Mouse (Mus musculus): ENCODE measurements at regions not wholly inside any gene's neighbourhood (a gene's known extent, or its start where the extent isn't known, plus 50 kb on each side); places are given as distances from the start of the nearest gene placed in this dataset.
"Not testable (repeated sequence)": the region's sequence is repeated elsewhere in the genome, so short reads cannot be mapped to it uniquely, and the experiment has no call there.

DNA sequence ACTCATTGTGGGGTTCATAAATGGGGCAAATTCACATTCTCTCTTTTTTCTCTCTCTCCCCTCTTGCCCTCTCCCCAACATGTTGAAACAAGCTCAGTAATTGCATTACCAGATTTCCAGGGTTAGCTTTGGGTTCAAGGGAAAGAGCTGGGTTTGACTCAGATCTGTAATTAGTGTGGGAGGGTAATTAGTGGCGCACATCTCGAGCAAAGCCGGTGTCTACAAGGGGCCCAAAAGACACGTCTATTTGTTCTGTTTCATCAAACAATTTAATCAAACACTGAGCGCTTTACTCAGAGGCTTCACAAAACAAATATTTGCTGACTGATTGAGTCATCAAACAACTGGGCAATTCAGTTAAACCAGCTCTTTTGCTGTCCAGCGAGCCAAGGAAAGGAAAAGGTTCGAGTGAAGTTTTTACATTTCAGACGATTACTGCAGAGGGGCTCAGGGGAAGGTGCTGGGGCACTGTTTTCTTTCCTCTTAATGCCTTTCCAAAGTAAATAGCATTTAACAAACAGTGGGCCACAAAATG lies 193.6 kb upstream of the Six2 start:
- no peak for DNase-seq (ENCODE audit: low read depth)

DNA sequence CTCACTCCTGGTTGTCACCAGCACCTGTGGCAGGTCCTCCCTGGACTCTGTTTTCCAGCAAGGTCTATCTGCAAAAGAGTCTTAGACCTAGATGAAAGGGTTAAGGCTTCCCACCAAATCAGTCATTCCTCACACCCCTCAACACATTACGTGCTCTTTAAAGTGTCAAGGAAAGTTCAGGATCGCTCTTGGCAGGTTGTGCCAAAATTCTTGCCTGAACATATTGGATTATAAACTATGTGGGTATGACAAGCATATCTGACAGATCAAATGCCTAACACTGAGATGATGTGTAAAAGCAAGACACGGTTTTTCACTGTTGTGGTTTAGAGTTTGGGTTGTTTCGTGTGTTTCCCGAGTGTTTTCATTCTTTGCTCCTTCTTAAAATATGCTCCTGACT lies 193.0 kb upstream of the Six2 start:
- DNase-seq (ENCODE audit: low read depth): no peak

DNA sequence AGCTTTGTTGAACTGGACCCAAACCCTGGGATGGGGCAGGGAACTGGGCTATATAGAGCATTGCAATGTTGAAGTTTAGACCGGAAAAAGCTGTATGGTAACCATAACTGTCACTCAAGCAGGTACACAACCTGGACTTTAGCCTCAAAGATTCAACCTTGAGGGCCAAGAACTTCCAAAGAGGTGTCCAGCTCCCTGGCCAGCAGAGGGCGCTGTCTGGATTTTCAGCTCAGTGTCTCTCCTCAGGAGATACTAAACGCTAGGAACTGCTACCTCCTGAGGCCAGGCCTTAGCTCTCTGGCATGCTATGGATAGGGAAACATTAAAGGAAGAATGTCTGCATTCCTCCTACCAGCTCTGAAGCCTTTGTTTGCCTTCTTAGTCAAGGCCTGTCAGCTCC lies 189.4 kb upstream of the Six2 start:
- no peak for DNase-seq (ENCODE audit: low read depth)

DNA sequence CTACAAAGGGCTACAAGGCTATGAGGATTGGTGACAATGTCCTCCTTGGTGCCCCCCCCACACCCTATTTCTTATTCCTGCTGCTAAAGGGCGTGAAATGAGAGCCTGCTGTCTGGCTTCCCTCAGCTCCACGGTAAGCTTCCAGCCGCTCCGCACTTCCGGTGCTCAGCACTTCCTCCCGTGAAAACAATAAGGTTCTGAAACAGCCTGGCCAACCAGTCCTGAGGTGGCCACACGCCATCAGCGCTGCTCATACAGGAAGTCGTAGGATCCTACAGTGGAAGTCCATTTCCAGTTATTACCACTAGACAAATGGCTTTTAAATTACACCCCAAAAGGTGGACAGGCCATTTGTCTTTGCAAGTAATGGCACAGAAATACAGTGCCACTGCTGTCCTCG lies 188.8 kb upstream of the Six2 start:
- DNase-seq (ENCODE audit: low read depth): no peak

DNA sequence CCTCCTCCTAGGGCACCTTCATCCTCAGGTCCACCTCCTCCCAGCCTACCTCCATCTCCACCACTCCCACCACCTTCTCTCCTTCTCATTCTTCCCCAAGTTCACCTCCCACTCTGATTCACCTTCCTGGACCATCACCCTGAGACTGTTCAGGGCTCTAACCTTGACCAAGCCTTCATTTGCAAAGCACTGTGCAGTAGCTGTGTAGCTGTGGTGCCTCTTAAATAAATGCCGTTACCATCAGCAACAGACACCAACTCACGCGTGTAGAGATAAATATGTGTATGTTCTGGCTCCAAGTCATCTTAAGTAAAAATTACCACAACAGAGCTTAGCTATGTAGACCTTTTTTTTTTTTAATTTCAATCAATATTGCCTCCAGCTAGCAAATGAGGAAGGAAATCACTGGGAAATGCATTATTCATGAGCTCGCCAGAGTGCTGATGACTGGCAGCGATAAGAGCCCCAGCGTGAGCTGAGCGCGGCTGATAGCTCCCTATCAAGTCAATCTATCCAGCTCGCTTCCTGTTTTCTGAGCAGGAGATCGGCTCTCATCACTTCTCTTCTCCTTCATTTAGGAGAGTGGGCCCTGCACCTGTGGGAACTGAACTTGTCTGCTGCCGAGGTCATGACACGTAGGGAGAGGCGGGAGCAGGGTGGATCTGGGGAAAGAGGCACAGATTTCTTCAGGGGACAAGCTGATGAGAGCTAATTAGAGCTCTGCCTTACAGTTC lies 185.9 kb upstream of the Six2 start:
- no peak for DNase-seq (ENCODE audit: low read depth)

DNA sequence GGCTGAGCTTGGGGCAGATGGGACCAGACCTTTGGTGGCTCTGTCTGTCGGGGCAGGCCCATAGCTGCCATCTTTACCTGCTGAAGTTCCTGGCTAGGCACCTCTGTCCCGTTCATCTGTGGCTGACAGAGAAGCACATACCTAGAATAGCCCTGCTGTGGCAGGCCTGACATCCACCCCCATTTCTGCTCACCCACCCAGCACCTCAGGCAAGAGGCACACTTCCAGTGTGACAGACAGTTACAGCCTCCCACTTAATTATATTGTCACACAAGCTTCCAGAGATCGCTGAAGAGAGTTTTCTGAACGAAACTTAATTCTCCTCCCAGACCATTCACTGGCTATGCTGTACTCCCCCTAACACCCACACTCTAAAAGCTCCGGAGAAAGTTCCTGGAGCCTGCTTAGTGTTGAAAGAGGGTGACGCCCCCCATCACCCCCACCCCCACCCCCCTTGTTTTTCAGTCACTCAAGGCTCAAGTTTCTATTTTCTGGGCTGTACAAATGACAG lies 184.9 kb upstream of the Six2 start:
- no peak for DNase-seq (ENCODE audit: low read depth)

DNA sequence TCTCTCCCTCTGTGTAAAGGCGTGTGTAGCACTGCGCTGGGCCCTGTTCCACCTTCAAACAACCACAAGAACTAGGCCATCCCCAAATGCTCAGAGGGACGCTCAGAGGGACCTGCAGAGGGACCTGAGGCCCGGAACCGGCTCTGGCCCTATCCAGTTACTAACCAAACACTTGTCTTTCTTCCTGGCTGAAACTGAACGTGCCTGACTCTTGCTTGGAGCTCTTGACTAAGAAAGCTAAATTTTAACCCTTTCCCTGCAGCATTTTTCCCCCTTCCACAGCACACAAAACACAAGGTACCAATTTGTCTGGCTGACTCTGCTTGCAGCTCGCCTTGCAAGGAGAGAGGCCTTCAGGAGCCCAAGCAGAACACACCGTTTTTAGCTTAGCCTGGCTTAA lies 182.3 kb upstream of the Six2 start:
- no peak for DNase-seq (ENCODE audit: low read depth)

DNA sequence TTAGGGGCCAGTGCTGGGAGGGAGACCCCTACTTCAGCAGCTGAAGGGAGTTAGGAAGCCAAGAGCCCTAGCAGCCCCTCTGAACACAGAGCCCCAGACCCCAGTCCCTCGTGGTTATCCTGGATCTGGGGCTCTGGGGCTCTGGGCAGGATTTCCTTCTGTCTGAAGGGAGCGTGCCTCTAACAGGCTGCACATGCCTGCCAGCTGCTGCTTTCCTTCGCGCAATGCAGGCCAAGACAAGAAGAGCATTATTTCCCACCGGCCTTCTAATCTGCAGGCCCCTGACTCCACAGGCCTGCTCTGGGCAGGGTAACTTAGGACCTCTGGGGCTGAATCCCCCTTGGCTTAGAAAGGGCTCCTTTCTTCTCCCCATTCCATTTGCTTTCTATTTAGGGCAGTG lies 181.1 kb upstream of the Six2 start:
- no peak for DNase-seq (ENCODE audit: low read depth)

DNA sequence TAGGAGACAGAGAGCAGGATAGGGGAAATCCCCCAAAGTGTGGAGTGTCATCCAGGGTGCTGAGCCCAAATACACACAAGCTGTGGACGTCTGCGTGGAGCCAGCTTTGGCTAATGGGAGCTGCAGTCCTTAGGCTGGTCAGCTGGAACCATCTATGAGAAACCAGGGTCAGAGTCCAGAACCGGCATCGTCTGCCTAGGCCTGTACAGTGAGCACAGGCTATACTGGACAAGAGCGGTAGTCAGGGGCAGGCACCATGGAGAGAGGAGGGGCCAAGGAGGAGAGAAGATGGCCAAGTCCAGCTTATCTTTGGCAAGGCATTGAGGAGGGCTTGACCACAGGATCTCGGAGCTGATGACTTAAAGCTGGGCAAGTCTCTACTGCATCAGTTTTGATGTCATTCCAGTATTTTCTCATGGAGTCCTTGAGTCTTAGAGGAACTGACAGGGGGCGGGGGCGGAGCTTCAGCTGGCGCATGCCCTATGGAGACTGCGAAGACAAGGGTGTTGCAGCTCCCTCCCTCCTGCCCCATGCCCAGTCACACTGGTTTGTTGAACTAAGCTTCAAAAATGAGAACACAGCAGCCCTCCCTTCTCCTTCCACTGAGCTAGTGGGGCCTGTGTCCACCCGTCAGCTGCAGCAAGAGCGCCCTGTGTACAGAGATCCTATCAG lies 180.0 kb upstream of the Six2 start:
- DNase-seq (ENCODE audit: low read depth): no peak

DNA sequence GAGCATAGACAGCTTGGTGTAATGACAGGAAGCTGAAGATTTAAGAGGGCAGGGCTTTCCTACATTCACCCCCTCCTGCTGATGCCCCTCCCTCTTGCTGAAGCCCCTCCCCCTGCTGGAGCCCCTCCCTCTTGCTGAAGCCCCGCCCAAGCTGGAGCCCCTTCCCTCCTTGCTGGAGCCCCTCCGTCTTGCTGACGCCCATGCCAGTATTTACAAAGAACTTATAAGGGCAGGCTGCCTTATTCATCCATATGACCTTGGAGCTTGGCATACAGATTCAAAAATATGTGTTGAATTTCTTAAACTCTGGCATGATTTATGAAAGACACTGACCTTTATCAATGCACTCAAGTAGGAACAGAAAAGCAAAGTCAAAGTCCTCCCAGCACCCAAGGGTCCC lies 178.5 kb upstream of the Six2 start:
- no peak for DNase-seq (ENCODE audit: low read depth)

DNA sequence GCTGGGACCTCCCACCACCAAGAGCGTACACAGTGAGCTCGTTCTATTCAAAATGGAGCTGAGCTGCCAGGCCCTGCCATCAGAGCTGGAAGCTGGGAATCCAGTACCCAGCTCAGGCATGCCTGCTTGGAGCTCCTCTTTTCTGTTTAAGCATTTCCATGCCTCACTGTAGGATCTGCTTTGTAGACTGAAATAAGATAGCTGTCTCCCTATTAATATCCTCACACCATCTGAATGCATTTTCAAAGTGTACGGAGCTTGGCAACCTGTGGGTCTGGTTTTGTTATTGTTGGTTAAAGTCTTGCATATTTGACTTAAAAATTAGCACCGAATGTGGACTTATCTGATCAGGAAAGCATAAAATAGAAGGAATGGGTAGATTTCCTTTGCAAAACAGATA lies 177.9 kb upstream of the Six2 start:
- no peak for DNase-seq (ENCODE audit: low read depth)

DNA sequence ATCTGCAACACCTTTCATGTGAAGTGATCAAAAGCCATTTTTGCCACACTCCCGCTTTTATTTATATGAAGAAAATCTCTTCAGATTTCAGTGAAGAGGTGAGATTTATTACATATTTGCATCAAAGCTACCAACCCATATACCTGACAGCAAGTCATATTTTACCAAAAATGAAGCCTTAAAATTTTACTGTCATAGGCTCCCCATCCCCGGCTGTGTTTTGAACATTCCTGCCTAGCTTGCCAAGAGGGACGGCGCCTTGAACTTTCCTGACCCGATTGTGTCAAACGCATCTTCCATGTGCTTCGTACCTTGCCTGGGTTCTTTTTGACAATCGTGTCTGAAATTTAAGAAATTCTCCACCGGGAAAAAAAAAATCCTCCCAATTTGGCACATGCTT lies 173.3 kb upstream of the Six2 start:
- DNase-seq (ENCODE audit: low read depth): no peak

DNA sequence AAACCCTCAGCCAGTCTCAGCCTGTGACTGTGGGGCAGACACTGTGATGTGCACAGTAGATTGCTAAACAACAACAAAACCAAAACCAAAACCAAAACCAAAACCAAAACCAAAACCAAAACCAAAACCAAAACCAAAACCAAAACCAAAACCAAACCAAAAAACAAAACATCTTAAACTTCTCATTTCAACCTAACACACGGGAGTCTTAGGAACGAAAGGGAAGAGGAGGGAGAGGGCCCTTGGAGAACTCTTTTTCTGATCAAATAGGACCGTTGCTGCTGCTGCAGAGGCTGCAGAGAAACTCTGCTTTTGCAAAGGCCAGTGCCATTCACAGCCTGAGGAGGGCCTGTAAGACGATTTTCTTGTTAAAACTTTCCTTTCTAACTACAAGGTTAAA lies 172.7 kb upstream of the Six2 start:
- DNase-seq (ENCODE audit: low read depth): no peak

DNA sequence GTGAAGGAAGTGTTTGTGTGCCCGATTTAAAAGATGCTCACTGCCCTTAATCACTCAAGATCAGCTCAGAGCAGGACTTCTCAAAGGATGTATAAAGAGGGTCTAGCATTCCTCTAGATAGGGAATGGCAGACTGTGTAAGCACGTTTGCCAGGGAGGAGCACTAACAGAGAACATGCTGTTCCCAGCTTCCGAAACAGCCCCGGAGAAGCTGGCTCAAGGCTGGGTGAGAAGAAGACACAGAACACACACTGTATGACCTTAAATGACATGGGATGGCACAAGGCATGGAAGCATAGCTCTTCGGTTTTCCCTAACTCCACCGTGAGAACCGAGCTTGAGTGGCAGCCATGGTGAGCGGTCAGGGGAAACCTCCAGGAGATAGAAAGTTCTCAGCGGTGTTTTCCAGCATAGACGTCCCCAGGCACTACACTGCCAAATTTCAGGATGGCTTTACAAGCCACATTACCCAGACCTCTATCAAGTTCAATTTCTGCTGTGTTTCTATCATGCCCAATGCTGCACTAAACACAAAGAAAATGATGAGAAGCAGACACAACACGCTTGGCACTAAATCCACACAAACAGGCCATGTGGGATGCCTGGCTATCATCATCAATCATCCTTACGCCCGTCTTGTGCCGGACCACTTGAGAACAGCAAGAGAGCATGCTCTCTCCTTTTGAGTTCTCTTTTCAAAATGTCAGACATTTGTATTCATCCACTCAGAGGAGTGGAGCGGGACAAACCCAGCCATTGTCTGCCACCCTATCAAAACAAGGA lies 172.0 kb upstream of the Six2 start:
- no peak for DNase-seq (ENCODE audit: low read depth)

DNA sequence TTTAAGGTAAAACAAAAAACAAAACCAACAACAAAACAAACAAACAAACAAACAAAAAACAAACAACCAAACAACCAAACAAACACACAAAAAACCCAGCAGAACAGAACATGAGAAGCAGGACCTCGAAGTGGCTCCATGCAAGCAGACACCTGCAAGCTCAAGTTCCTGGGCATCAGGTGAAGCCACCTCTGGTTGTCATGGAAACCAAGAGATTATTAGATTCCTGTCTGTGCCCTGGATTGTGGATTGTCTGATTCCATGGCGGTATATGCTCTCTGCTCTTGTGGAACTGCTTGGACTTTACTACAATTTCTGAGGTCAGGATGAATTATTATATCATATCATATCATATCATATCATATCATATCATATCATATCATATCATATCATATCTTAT lies 170.4 kb upstream of the Six2 start:
- no peak for DNase-seq (ENCODE audit: low read depth)

DNA sequence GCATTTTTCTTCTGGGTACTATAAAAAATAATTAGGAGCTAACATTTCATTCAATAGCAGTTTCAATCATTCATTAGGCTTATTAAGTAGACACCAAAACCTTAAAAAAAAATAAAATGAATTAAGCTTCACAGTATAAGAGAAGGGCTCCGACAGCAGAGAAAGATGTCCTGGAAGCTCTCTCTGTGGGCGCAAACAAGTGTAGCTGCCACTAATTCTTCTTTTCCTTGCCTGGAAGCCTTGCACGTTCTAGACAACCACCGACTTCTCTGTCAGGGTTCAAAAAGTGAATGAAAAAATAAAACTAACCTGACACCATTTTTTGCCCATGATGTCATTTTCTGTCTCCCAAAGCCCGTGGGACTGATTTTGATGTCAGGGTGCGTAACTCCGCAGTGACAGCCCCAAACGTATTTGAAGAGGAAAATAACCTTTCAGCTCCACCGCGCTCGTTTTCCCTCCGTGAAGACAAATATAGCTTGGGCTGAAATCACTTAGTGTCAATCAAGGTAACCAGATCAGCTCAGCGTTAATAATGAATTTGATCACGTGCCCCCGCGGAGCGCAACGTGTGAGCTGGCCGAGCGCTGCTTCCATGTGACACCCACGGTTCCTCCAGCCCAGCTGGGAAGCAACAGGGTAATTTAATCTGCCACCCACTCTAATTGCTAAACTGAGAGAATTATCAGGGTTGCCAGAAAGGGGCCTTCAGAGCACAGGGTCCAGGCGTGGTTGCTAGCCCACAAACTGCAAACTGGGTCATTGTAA lies 169.8 kb upstream of the Six2 start:
- no peak for DNase-seq (ENCODE audit: low read depth)

DNA sequence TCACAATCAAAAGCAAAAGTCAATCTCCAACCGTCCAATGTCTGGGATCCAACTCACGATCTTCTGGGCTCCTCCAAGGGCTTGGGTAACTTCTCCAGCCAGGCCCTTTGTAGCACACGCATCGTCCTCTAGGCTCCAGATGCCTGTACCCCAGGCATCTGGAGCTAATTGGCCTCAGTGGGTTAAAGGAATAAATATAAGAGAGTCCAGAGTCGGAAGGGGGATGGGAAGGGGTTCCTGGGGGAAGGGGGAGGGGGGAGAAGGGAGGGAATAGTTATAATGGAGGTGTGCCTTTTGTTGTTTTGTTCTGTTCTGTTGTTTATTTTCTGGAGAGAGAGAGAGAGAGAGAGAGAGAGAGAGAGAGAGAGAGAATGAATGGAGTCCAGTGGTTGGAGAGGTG lies 168.8 kb upstream of the Six2 start:
- not testable (repeated sequence) for DNase-seq (ENCODE audit: low read depth)

DNA sequence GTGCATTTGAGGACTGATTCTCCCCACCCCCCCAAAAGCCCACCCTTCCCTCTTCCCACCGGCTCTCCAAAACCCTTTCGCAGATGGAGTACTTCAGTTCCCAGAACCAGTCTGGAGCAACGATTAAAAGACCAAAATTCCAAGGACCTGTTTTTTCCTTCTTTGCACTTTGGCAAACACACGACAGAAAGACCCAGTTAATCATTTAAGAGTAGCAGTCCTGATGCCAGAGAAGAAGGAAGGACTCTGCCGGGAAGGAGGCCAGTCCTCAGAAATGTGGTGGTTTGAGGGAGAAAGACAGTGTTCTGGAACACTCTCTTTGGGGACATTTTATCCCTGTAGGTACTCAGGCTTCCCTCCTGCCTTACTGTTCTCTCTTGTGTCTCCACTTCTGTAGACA lies 165.1 kb upstream of the Six2 start:
- DNase-seq (ENCODE audit: low read depth): no peak

DNA sequence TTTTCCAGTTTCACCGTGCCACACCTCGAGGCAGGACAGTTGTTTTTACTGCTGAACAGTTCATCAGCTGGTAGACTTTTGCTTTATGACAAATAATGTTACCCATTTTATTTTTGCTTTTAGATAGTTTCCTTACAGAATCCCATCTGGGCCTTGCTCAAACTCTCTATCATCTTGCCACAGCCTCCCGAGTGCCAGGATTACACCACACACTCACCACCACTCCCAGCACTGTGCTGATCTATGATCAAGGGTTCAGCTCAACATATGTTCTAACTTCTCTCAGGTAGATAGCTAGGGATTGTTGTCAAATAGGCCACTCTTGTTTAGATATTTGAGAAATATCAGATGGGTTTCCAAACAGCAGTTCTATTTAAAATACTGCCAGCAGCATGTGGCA lies 160.5 kb upstream of the Six2 start:
- DNase-seq (ENCODE audit: low read depth): no peak

DNA sequence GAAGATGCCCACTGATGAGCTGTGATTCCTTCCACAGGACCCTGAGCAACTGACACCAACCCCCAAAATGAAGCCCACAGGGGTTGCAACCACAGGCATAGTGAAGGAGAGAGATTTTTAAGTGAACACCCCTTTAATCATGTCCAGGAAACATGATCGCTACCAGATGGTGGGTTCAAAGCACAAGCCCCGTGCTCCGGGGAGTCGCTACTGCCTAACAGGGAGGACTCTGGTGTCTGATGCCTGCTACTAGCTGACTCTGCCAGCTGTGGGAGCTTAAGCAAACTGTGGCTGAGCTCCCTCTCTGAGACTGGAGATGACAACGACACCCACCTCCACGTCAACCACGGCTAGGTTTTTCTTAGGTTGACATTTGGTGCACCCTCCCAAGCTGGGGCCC lies 159.7 kb upstream of the Six2 start:
- no peak for DNase-seq (ENCODE audit: low read depth)

DNA sequence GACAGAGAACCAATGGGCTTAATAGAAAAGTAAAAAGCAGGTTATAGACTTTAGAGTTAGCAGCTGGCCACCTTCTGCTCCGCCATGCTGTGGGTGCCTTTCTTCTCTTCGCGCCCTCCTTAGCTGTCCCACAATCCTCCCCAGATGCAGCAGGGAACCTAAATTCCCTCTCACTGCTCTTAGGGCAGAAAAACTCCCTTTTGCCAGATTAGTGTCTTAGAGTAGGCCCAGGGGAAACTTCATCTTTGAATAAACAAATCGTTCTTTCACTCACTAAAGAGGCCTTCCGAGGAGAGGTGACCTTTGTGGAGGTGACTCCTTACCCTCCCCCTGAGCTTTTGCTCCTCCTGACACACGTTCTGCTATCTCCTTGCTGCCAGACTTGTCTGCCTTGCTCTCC lies 157.0 kb upstream of the Six2 start:
- no peak for DNase-seq (ENCODE audit: low read depth)

DNA sequence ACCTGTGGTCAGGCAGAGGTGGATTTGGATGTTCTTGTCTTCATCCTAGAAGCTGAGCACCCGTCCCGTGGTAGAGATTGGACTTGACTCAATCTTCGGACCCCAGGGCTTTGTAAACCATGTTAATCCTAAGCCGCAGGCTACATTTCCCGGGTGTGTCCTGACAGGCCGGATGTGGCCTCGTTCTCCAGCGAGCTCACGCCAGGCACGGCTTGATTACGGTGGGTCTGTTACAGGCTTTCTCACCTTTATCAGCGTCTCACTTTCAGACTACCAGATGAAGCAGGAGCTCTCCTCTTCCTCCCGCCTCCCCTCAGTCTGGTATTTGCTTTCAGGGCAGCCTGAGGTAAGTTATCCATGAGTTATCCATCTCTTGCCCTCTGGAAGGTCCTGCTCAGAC lies 156.4 kb upstream of the Six2 start:
- DNase-seq (ENCODE audit: low read depth): no peak

All from fibroblast of lung, adult 2 months (primary cell).